Mouse (Mus musculus): ENCODE results near the gene Pdhx.

DNA sequence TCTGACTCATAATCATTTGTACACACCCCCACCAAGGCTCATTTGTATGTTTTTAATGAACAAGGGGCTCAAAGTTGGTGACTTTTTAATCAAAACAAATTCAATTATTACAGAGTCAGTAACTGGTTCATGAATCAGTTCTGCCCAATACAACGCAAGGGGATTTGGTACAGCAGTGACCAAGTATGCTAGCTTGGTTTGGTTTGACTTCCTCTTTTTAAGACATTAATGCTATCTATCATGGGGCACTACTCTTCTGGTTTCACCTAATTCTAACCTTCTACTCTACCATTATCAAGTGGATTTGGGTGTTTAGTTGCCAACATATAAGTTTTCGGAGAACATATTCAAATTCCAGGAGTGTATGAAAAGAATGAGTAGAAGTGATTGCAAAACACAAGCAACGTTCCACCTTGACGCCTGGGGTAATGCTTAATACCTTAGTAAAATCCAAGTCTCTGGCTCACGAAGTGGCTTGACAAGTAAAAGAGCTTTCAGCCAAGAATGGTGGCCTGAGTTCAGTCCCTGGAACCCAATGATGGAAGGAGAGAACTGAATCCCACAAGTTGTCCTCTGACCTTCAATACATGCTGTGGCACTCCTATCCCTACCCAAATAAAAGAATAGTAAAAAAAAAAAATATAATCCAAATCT, 3.4 kb downstream of the Pdhx start:
- no peak for TF ChIP-seq GATA1 (IDR thresholded peaks at IDR 0.05; ENCODE audit: borderline replicate concordance, low read length)
- no peak for TF ChIP-seq FLI1 (IDR thresholded peaks at IDR 0.05; ENCODE audit: low read length)

Data from megakaryocyte, embryonic 14.5 days (primary cell).